Mouse (Mus musculus) thymus, adult 2 months (tissue): Measurements from ENCODE around the gene Slc24a4.

Experiments
- CTCF ChIP-seq: fragments of 200-500 bp; IDR thresholded peaks from 2 replicates; pipeline ENCODE4 v1.5.1; 2012; ENCODE audit warnings: mild to moderate bottlenecking, control low read depth, low read length, moderate library complexity, borderline replicate concordance; ENCODE audit not compliant: control insufficient read depth, poor library complexity, insufficient read depth; ENCODE audit errors: extremely low read depth
- POLR2A ChIP-seq: fragments of 200-500 bp; IDR thresholded peaks from 2 replicates; pipeline ENCODE4 v1.6.1; 2012; ENCODE audit warnings: mild to moderate bottlenecking, low read length, control low read depth, moderate library complexity; ENCODE audit not compliant: control insufficient read depth, poor library complexity, insufficient read depth; ENCODE audit errors: extremely low read depth

GRCm38 (mm10) chr12:102128081-102128790 lies at the start of gene Slc24a4:
- TF ChIP-seq CTCF (no peak), POLR2A (no peak)
